ENCODE assay signal across 10 mouse cellular contexts in the genomic region with DNA sequence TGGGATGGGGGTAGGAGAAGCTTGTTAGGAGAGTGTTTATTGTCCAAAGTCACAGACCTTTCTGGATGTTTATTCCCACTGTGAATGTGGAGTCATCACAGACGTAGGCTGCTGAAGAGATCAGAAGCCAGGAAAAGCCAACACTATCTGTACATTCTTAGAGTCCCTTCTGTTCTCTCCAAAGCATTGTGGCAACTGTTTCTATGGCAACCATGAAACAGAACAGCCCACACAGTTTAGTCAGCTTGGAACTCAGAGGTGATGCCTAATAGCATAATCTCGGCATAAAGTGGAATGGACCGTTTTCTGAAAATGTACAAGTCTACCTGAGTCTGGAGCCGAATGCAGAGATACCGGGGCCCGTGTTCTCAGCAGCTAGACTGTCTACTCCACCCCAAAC.
DNase-seq lines count a peak whose midpoint lies in the region; ATAC-seq and TF ChIP-seq lines count a peak whose summit lies in the region.
"Had no signal": no experiment of that assay in that cellular context is flagged by ENCODE, and none has a peak within 500 bp of the region (broad histone marks: within the 10 kb centered on the region; RNA-seq: fewer than 3 reads in every experiment).

No protein-coding gene starts in this region.

- H3K9me3 ChIP-seq in kidney, embryonic 15.5 days (replicated peaks), result no peaks in the 10 kb centered on the region
- no peaks in the 10 kb centered on the region for H3K9me3 ChIP-seq in midbrain, embryonic 15.5 days

- peak; percentile 46 for DNase-seq in embryo, embryonic 10 days (ENCODE audit: low spot score)
- DNase-seq in embryo, embryonic 9.5 days (ENCODE audit: extremely low spot score), result no peak
- peak; percentile 1 for DNase-seq in kidney, postnatal 10 days
- DNase-seq in layer of hippocampus, adult 11-12 months (ENCODE audit: low spot score), result peak; percentile 64
- no peak for DNase-seq in gastrocnemius, adult 2 months
- no peak for DNase-seq in gastrocnemius, postnatal 10 days
- DNase-seq: kidney, postnatal 14 days; lung, embryonic 14.5 days had no signal

- no peak overlapping the region for H3K4me3 ChIP-seq in kidney, embryonic 15.5 days (replicated peaks)
- no peak overlapping the region for H3K4me3 ChIP-seq in midbrain, embryonic 15.5 days
- no peak overlapping the region for H3K4me3 ChIP-seq in gastrocnemius, adult 2 months

- no peak overlapping the region for H3K4me2 ChIP-seq in kidney, embryonic 15.5 days
- no peak overlapping the region for H3K4me2 ChIP-seq in midbrain, embryonic 15.5 days
- H3K4me2 ChIP-seq: lung, embryonic 14.5 days had no signal

- ATAC-seq in kidney, embryonic 15.5 days (replicated peaks; ENCODE audit: low FRiP score), result no peak
- peak; percentile 90 for ATAC-seq in midbrain, embryonic 15.5 days (replicated peaks)

- TF ChIP-seq CTCF in gastrocnemius, adult 2 months (IDR thresholded peaks at IDR 0.05), result no peak

- intact Hi-C loops in gastrocnemius, adult 2 months (cut with DNase I), result no loop called here

- H3K9ac ChIP-seq in kidney, embryonic 15.5 days, result no peak overlapping the region
- no peak overlapping the region for H3K9ac ChIP-seq in midbrain, embryonic 15.5 days
- H3K9ac ChIP-seq: lung, embryonic 14.5 days had no signal

- 87% methylated on average over 6 of the region's 6 CpGs for WGBS in kidney, embryonic 15.5 days
- 57% methylated on average over 6 of the region's 6 CpGs for WGBS in midbrain, embryonic 15.5 days

- peaks cover 13% of the 10 kb centered on the region for H3K4me1 ChIP-seq in kidney, embryonic 15.5 days
- H3K4me1 ChIP-seq in midbrain, embryonic 15.5 days, result peaks cover 11% of the 10 kb centered on the region

- H3K36me3 ChIP-seq in kidney, embryonic 15.5 days, result no peaks in the 10 kb centered on the region
- H3K36me3 ChIP-seq in midbrain, embryonic 15.5 days (replicated peaks), result no peaks in the 10 kb centered on the region

- no peak overlapping the region for H3K27ac ChIP-seq in kidney, embryonic 15.5 days
- no peak overlapping the region for H3K27ac ChIP-seq in midbrain, embryonic 15.5 days
- H3K27ac ChIP-seq in gastrocnemius, adult 2 months, result no peak overlapping the region

- no peaks in the 10 kb centered on the region for H3K27me3 ChIP-seq in kidney, embryonic 15.5 days
- H3K27me3 ChIP-seq in midbrain, embryonic 15.5 days (replicated peaks), result no peaks in the 10 kb centered on the region

Comparison
In these comparisons a context has a peak if more than half of its experiments do, and no peak if none do; other contexts are left out.
1. DNase-seq: peak in embryo, embryonic 10 days (single experiment), kidney, postnatal 10 days (single experiment) and layer of hippocampus, adult 11-12 months (single experiment); none in embryo, embryonic 9.5 days (single experiment), gastrocnemius, adult 2 months (single experiment) and gastrocnemius, postnatal 10 days (single experiment).